Comparison of ENCODE assay signal across 8 mouse cellular contexts in the genomic region with DNA sequence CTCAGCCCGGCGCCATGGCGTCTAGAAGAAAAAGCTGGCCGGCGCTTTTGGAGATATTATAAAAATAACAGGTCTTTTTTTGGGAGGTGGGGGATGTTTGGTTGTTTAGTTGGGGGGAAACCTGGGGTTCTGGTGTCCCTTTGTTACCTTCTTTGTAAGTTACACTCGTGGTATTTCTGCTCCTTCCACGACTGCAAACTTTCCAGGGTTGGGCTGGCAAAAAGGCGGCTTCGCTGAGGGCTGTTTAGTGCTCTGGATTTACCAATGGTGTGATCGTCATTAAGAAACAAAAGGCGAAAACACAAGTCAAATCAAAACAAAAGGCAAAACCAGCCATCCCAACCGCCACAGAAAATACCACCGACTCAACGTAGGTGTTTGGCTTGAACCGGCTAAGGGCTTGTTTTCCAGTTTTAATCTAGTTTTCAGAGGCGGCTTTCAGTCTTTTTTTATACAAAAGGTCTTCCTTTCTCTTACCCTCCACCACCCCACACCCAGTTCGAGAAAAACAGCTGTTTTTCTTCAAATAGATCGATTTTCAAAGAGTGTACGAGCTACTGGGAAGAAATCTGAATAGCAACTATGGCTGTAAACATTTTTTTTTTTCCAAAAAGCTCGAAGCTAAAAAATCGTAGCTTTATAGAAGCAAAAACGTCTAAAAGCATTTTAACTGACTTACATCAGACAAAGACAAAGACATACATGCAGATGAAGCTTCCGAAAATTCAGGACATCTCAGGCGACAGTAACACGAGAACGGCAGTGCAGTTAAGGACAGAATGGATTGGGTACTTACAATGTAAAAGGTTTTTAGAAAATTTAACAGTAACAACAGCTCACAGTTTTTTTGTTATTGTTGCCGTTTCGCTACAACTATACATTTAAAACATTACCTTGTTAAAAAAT. TPM values are rescaled to one million over a fixed set of nuclear protein-coding genes. Genes with fewer than 3 reads are reported as not detected.
DNase-seq lines count a peak whose midpoint lies in the region; ATAC-seq lines count a peak whose summit lies in the region.

No protein-coding gene starts in this region.

- H3K4me3 ChIP-seq in forebrain, embryonic 11.5 days (ENCODE audit: low read depth, low read length): peak overlapping the region; percentile 93
- H3K4me3 ChIP-seq in intestine, embryonic 16.5 days (ENCODE audit: low read length): peak overlapping the region; percentile 62
- H3K4me3 ChIP-seq in midbrain, embryonic 11.5 days (ENCODE audit: low read depth, low read length): peak overlapping the region; percentile 95

- DNase-seq in adrenal gland, adult 2 months: peak; percentile 51
- no peak for DNase-seq in adrenal gland, postnatal 10 days
- DNase-seq in ES-CJ7 (ENCODE audit: low read depth, low spot score): peak; percentile 58
- DNase-seq in forebrain, embryonic 11.5 days (ENCODE audit: low spot score): no peak
- DNase-seq in midbrain, embryonic 11.5 days (ENCODE audit: low spot score, missing footprints): peak; percentile 98
- DNase-seq in right cerebral cortex, adult 18-20 months: no peak

- H3K27ac ChIP-seq in forebrain, embryonic 11.5 days (ENCODE audit: low read depth, low read length): peak overlapping the region; percentile 100
- H3K27ac ChIP-seq in intestine, embryonic 16.5 days (ENCODE audit: low read length): peak overlapping the region; percentile 100
- peak overlapping the region; percentile 100 for H3K27ac ChIP-seq in midbrain, embryonic 11.5 days (ENCODE audit: low read depth, low read length)

- H3K9ac ChIP-seq in forebrain, embryonic 11.5 days (ENCODE audit: low read length): peak overlapping the region; percentile 100
- peak overlapping the region; percentile 97 for H3K9ac ChIP-seq in intestine, embryonic 16.5 days (ENCODE audit: low read depth, low read length)
- peak overlapping the region; percentile 100 for H3K9ac ChIP-seq in midbrain, embryonic 11.5 days (ENCODE audit: low read length)

- no peaks in the 10 kb centered on the region for H3K36me3 ChIP-seq in forebrain, embryonic 11.5 days (ENCODE audit: control insufficient read depth, insufficient read depth, low read length)
- no peaks in the 10 kb centered on the region for H3K36me3 ChIP-seq in intestine, embryonic 16.5 days (ENCODE audit: control insufficient read depth, insufficient read depth, low read length)
- peaks cover 1% of the 10 kb centered on the region; the same call in 1 of the 2 replicates for H3K36me3 ChIP-seq in midbrain, embryonic 11.5 days (ENCODE audit: control insufficient read depth, insufficient read depth, low read length)

- no peak for ATAC-seq in forebrain, embryonic 11.5 days (replicated peaks; ENCODE audit: low FRiP score)
- ATAC-seq in intestine, embryonic 16.5 days: no peak
- ATAC-seq in midbrain, embryonic 11.5 days (ENCODE audit: low FRiP score): no peak
- ATAC-seq in megakaryocyte-erythroid progenitor cell, adult 5-6 weeks (replicated peaks; ENCODE audit: low FRiP score, low TSS enrichment, poor library complexity, severe bottlenecking): no peak

- peaks cover 41% of the 10 kb centered on the region for H3K4me1 ChIP-seq in forebrain, embryonic 11.5 days (replicated peaks; ENCODE audit: control insufficient read depth, insufficient read depth, low read length)
- peaks cover 40% of the 10 kb centered on the region for H3K4me1 ChIP-seq in intestine, embryonic 16.5 days (ENCODE audit: control insufficient read depth, insufficient read depth, low read length)
- H3K4me1 ChIP-seq in midbrain, embryonic 11.5 days (ENCODE audit: control insufficient read depth, insufficient read depth, low read length): peaks cover 44% of the 10 kb centered on the region

- H3K27me3 ChIP-seq in forebrain, embryonic 11.5 days (ENCODE audit: control insufficient read depth, insufficient read depth, low read length): no peaks in the 10 kb centered on the region
- no peaks in the 10 kb centered on the region for H3K27me3 ChIP-seq in intestine, embryonic 16.5 days (replicated peaks; ENCODE audit: control insufficient read depth, insufficient read depth, low read length)
- H3K27me3 ChIP-seq in midbrain, embryonic 11.5 days (ENCODE audit: control insufficient read depth, insufficient read depth, low read length): no peaks in the 10 kb centered on the region

- no peaks in the 10 kb centered on the region for H3K9me3 ChIP-seq in forebrain, embryonic 11.5 days (ENCODE audit: control insufficient read depth, low read length)
- H3K9me3 ChIP-seq in intestine, embryonic 16.5 days (ENCODE audit: control insufficient read depth, low read length): no peaks in the 10 kb centered on the region
- no peaks in the 10 kb centered on the region for H3K9me3 ChIP-seq in midbrain, embryonic 11.5 days (ENCODE audit: control insufficient read depth, low read length)

- 1% methylated on average over 28 of the region's 28 CpGs for WGBS in forebrain, embryonic 11.5 days
- WGBS in intestine, embryonic 16.5 days: under 1% methylated on average over 28 of the region's 28 CpGs
- under 1% methylated on average over 28 of the region's 28 CpGs for WGBS in midbrain, embryonic 11.5 days

- H3K4me2 ChIP-seq in forebrain, embryonic 11.5 days (ENCODE audit: low read depth, low read length, severe bottlenecking): peak overlapping the region; percentile 100
- peak overlapping the region; percentile 96 for H3K4me2 ChIP-seq in intestine, embryonic 16.5 days (ENCODE audit: low read depth, low read length)
- peak overlapping the region; percentile 100 for H3K4me2 ChIP-seq in midbrain, embryonic 11.5 days

RNA-seq across cellular contexts. Expression of gene Setd1b, which starts 2.0 kb away (rescaled TPM):
- total RNA-seq in adrenal gland, adult 2 months (2021): 10 to 100 TPM; 20.5 to 24.0 TPM
- 17.2 and 22.3 TPM in 2 replicates for polyA plus RNA-seq in adrenal gland, adult 2 months (2012; rRNA removed)
- 10 to 100 TPM; 19.5 to 27.4 TPM for total RNA-seq in adrenal gland, postnatal 10 days (2021)
- polyA plus RNA-seq in forebrain, embryonic 11.5 days (2014; fragmentation: Nextera tagmentation; extraction: Ambion mirVana): 13.9 and 15.0 TPM in 2 replicates
- polyA plus RNA-seq in intestine, embryonic 16.5 days (2015; fragmentation: Nextera tagmentation; extraction: Ambion mirVana): 6.6 and 6.9 TPM in 2 replicates
- 9.8 and 10.0 TPM in 2 replicates for polyA plus RNA-seq in midbrain, embryonic 11.5 days (2014; fragmentation: Nextera tagmentation; extraction: Ambion mirVana)
- total RNA-seq in megakaryocyte-erythroid progenitor cell, adult 5-6 weeks (2014; fragmentation: Nextera tagmentation): 37.1 and 43.9 TPM in 2 replicates
- 2.1 and 3.9 TPM in 2 replicates for total RNA-seq in megakaryocyte-erythroid progenitor cell, adult 5-6 weeks (2017)

RNA-seq across cellular contexts. Expression of gene Rhof, which starts 7.5 kb away (rescaled TPM):
- total RNA-seq in adrenal gland, adult 2 months (2021): 1 to 10 TPM in 1 of 2 experiments, under 1 TPM in 1; 0.84 to 3.8 TPM
- 1.7 and 3.6 TPM in 2 replicates for polyA plus RNA-seq in adrenal gland, adult 2 months (2012; rRNA removed)
- 1 to 10 TPM; 1.6 to 1.8 TPM for total RNA-seq in adrenal gland, postnatal 10 days (2021)
- 1.2 and 1.9 TPM in 2 replicates for polyA plus RNA-seq in forebrain, embryonic 11.5 days (2014; fragmentation: Nextera tagmentation; extraction: Ambion mirVana)
- 2.5 and 2.8 TPM in 2 replicates for polyA plus RNA-seq in intestine, embryonic 16.5 days (2015; fragmentation: Nextera tagmentation; extraction: Ambion mirVana)
- polyA plus RNA-seq in midbrain, embryonic 11.5 days (2014; fragmentation: Nextera tagmentation; extraction: Ambion mirVana): 1.6 TPM in 2 replicates
- 3.2 TPM in 1 of 2 replicates, not detected in the other for total RNA-seq in megakaryocyte-erythroid progenitor cell, adult 5-6 weeks (2014; fragmentation: Nextera tagmentation)
- 0.61 and 1.1 TPM in 2 replicates for total RNA-seq in megakaryocyte-erythroid progenitor cell, adult 5-6 weeks (2017)

RNA-seq across cellular contexts. Expression of gene Psmd9, which starts 29.2 kb away (rescaled TPM):
- 10 to 100 TPM; 20.5 to 29.1 TPM for total RNA-seq in adrenal gland, adult 2 months (2021)
- polyA plus RNA-seq in adrenal gland, adult 2 months (2012; rRNA removed): 17.9 and 22.6 TPM in 2 replicates
- 10 to 100 TPM; 29.0 to 29.4 TPM for total RNA-seq in adrenal gland, postnatal 10 days (2021)
- polyA plus RNA-seq in forebrain, embryonic 11.5 days (2014; fragmentation: Nextera tagmentation; extraction: Ambion mirVana): 68.5 and 77.8 TPM in 2 replicates
- 64.3 and 66.3 TPM in 2 replicates for polyA plus RNA-seq in intestine, embryonic 16.5 days (2015; fragmentation: Nextera tagmentation; extraction: Ambion mirVana)
- 59.6 and 60.7 TPM in 2 replicates for polyA plus RNA-seq in midbrain, embryonic 11.5 days (2014; fragmentation: Nextera tagmentation; extraction: Ambion mirVana)
- total RNA-seq in megakaryocyte-erythroid progenitor cell, adult 5-6 weeks (2014; fragmentation: Nextera tagmentation): 89.8 and 96.1 TPM in 2 replicates
- 36.0 and 41.0 TPM in 2 replicates for total RNA-seq in megakaryocyte-erythroid progenitor cell, adult 5-6 weeks (2017)

RNA-seq across cellular contexts. Expression of gene Hpd, which starts 42.6 kb away (rescaled TPM):
- total RNA-seq in adrenal gland, adult 2 months (2021): 10 to 100 TPM in 1 of 2 experiments, 1 to 10 TPM in 1; 5.0 to 11.2 TPM
- 1.0 and 2.2 TPM in 2 replicates for polyA plus RNA-seq in adrenal gland, adult 2 months (2012; rRNA removed)
- 100 to 1,000 TPM in 1 of 2 experiments, 10 to 100 TPM in 1; 65.8 to 142 TPM for total RNA-seq in adrenal gland, postnatal 10 days (2021)
- not detected in 2 replicates for polyA plus RNA-seq in forebrain, embryonic 11.5 days (2014; fragmentation: Nextera tagmentation; extraction: Ambion mirVana)
- 9.0 and 9.9 TPM in 2 replicates for polyA plus RNA-seq in intestine, embryonic 16.5 days (2015; fragmentation: Nextera tagmentation; extraction: Ambion mirVana)
- polyA plus RNA-seq in midbrain, embryonic 11.5 days (2014; fragmentation: Nextera tagmentation; extraction: Ambion mirVana): not detected in 2 replicates
- total RNA-seq in megakaryocyte-erythroid progenitor cell, adult 5-6 weeks (2014; fragmentation: Nextera tagmentation): not detected in 2 replicates
- not detected in 2 replicates for total RNA-seq in megakaryocyte-erythroid progenitor cell, adult 5-6 weeks (2017)

Comparison
In these comparisons a context has a peak if more than half of its experiments do, and no peak if none do; other contexts are left out.
1. DNase-seq: peak in adrenal gland, adult 2 months (single experiment), ES-CJ7 (single experiment) and midbrain, embryonic 11.5 days (single experiment); none in adrenal gland, postnatal 10 days (single experiment), forebrain, embryonic 11.5 days (single experiment) and right cerebral cortex, adult 18-20 months (single experiment).
2. Peak in every context shown above with its lines, with median percentiles within 50 percentile points of each other: H3K27ac ChIP-seq, H3K4me2 ChIP-seq, H3K4me3 ChIP-seq and H3K9ac ChIP-seq.